Mouse (Mus musculus) WW6 (cell line): ENCODE results near the gene Lrrc74b.

Source experiments
- DNase-seq: peaks from one replicate; pipeline ENCODE4 v3.0.0-alpha.2; 2013; ENCODE audit warnings: low read depth, low spot score

Lrrc74b gene

GRCm38 (mm10) chr16:17499249-17499883, 61.7 kb downstream of the Lrrc74b start:
- DNase-seq, result no peak

GRCm38 (mm10) chr16:17496499-17497305, 64.3 kb downstream of the Lrrc74b start:
- no peak for DNase-seq
